Mouse (Mus musculus): ENCODE measurements around the gene Clec4f. TPM values are rescaled to one million over a fixed set of nuclear protein-coding genes. Genes with fewer than 3 reads are reported as not detected.
A peak's percentile ranks its signal among the peaks of the same experiment; 100 is the strongest.
"Not testable (repeated sequence)": the region's sequence is repeated elsewhere in the genome, so short reads cannot be mapped to it uniquely, and the experiment has no call there.

Gene Clec4f
- polyA plus RNA-seq, 1 experiment from 2014 or later: not detected

DNA sequence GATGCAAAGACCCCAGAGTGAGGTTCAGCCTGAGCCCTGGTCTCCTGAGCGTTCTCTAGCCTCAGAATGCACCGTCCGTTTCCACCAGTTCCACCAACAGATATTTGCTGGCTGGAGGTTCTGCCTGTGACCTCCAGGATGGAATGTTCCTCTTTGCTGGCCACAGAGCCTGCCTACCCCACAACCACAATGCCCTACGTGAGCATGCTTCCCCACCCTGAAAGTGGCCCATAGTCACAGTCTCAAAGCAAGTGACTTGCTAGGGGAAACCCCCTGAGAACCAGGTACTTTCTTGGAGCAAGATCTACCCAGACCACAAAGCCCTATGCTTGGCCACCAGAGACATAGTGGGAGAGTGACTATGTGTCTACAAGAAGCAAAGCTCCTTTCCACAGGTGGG lies 33.4 kb upstream of the Clec4f start:
- ATAC-seq (ENCODE audit: insufficient read depth) (no peak), DNase-seq (no peak)
- Histone ChIP-seq H3K36me3 (ENCODE audit: insufficient read depth) (no peaks in the 10 kb centered on the region), H3K27me3 (ENCODE audit: insufficient read depth, low read length) (peaks cover 42% of the 10 kb centered on the region), H3K9me3 (ENCODE audit: low read depth, low read length) (no peaks in the 10 kb centered on the region), H3K9ac (no peak overlapping the region), H3K27ac (ENCODE audit: low read depth) (no peak overlapping the region), H3K4me3 (ENCODE audit: low read depth, low read length) (no peak overlapping the region), H3K4me1 (ENCODE audit: insufficient read depth) (no peaks in the 10 kb centered on the region), H3K4me2 (no peak overlapping the region)
- 74% methylated on average over 4 of the region's 4 CpGs for WGBS
- TF ChIP-seq CTCF (IDR thresholded peaks at IDR 0.05; ENCODE audit: low read depth): no peak

DNA sequence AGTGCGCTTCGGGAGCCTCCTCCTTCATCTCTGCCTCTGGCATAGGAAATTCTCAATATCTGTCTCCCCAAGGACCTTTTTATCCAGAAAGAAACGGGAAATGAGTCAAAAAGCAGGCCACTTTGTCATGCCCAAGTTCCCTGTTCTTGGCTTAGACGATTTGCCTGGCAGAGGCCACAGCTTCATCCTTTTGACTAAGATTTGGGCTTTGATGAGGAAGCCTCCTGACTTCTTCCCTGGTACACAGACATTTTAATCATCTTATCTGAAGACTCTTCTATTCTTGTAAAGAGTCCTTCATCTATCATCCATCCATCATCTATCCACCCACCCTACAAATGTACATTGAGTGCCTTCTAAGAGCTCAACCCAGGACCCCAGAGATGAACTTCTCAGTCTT lies 21.8 kb upstream of the Clec4f start, which contains the start of gene Cd207:
Gene Cd207, minus strand, starts transcription at position 101 of the 400 bp plus-strand sequence.
- H3K27me3 ChIP-seq (ENCODE audit: insufficient read depth, low read length): no peaks in the 10 kb centered on the region
- no peak within 1 kb of the TSS for H3K9ac ChIP-seq
- no peak for TF ChIP-seq CTCF (IDR thresholded peaks at IDR 0.05; ENCODE audit: low read depth)
- no peak within 1 kb of the TSS for H3K4me2 ChIP-seq
- DNase-seq (no peak), ATAC-seq (ENCODE audit: insufficient read depth) (no peak)
- no peak within 1 kb of the TSS for H3K27ac ChIP-seq (ENCODE audit: low read depth)
- no peaks in the 10 kb centered on the region for H3K36me3 ChIP-seq (ENCODE audit: insufficient read depth)
- H3K4me3 ChIP-seq (ENCODE audit: low read depth, low read length): no peak within 1 kb of the TSS
- H3K9me3 ChIP-seq (ENCODE audit: low read depth, low read length): no peaks in the 10 kb centered on the region
- no peaks in the 10 kb centered on the region for H3K4me1 ChIP-seq (ENCODE audit: insufficient read depth)
- WGBS: 70% methylated on average over 4 of the region's 4 CpGs

DNA sequence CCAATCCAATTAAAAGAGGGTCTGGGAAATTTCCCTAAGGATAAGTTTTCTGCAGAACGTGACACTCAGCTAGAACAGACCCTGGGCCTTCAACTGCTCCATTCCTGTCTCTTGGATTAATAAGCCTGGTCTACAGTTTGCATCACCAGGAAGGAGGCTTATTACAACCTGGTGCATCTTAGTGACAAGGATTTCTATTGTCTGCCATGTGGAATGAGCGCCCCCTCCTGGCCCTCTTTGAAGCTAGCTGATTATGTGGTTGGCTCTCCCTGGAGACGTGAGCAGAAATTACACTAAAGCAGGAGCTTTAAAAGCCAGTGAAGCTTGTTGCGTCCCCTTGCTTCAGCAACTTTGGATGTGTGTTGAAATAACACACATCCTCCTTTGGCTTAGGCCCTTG lies 17.4 kb upstream of the Clec4f start:
- no peaks in the 10 kb centered on the region for H3K4me1 ChIP-seq (ENCODE audit: insufficient read depth)
- H3K9me3 ChIP-seq (ENCODE audit: low read depth, low read length): no peaks in the 10 kb centered on the region
- no peaks in the 10 kb centered on the region for H3K27me3 ChIP-seq (ENCODE audit: insufficient read depth, low read length)
- peak; percentile 91 for TF ChIP-seq CTCF (IDR thresholded peaks at IDR 0.05; ENCODE audit: low read depth)
- H3K9ac ChIP-seq: no peak overlapping the region
- 6% methylated on average over 4 of the region's 4 CpGs for WGBS
- H3K36me3 ChIP-seq (ENCODE audit: insufficient read depth): no peaks in the 10 kb centered on the region
- no peak overlapping the region for H3K4me3 ChIP-seq (ENCODE audit: low read depth, low read length)
- DNase-seq (peak; percentile 88), ATAC-seq (ENCODE audit: insufficient read depth) (no peak)
- H3K27ac ChIP-seq (ENCODE audit: low read depth): no peak overlapping the region
- no peak overlapping the region for H3K4me2 ChIP-seq

DNA sequence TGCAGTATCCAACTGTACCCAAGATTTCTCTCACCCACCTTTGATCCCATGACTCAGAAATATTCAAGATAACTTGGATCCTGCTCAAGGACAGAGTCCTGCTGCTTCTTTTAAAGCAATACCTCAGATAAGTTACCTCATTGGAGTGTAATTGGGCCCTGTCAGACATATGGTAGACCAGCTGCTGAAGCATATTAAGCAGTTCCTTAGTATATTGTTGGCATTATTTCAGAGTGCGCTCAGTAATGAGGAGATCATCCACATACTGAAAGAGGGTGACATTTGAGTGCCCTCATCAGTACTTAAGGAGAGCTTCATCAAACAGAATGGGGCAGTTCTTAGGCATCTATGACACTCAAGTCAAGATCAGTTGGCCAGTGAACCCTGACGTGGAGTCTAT lies 9.0 kb upstream of the Clec4f start:
- no peaks in the 10 kb centered on the region for H3K36me3 ChIP-seq (ENCODE audit: insufficient read depth)
- 71% methylated on average over 2 of the region's 2 CpGs for WGBS
- no peak for ATAC-seq (ENCODE audit: insufficient read depth)
- no peak overlapping the region for H3K4me3 ChIP-seq (ENCODE audit: low read depth, low read length)
- H3K4me2 ChIP-seq: no peak overlapping the region
- H3K4me1 ChIP-seq (ENCODE audit: insufficient read depth): no peaks in the 10 kb centered on the region
- no peak overlapping the region for H3K27ac ChIP-seq (ENCODE audit: low read depth)
- H3K27me3 ChIP-seq (ENCODE audit: insufficient read depth, low read length): no peaks in the 10 kb centered on the region
- no peak for DNase-seq
- H3K9ac ChIP-seq: no peak overlapping the region
- H3K9me3 ChIP-seq (ENCODE audit: low read depth, low read length): no peaks in the 10 kb centered on the region
- TF ChIP-seq CTCF (IDR thresholded peaks at IDR 0.05; ENCODE audit: low read depth): no peak

DNA sequence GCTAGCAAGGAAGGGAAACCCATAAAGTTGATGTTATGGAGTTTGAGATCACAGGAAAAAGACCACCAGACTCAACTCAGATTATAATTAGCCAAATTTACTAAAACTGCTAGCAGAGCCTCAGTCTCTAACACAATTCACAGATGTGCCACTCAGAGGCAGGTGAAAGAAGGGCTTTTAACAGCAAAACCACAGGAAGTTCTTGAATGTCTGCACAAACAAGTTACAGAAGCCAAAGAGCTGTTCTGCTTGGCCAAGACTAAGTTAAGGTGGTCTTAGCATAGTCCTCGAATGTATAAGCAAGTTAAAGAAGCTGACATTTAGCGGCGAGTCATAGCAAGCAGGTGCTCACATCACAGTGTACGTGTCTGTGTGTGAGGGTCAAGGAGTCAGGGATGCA lies 4.8 kb upstream of the Clec4f start:
- H3K4me1 ChIP-seq (ENCODE audit: insufficient read depth): no peaks in the 10 kb centered on the region
- H3K4me3 ChIP-seq (ENCODE audit: low read depth, low read length): no peak overlapping the region
- ATAC-seq (ENCODE audit: insufficient read depth): no peak

DNA sequence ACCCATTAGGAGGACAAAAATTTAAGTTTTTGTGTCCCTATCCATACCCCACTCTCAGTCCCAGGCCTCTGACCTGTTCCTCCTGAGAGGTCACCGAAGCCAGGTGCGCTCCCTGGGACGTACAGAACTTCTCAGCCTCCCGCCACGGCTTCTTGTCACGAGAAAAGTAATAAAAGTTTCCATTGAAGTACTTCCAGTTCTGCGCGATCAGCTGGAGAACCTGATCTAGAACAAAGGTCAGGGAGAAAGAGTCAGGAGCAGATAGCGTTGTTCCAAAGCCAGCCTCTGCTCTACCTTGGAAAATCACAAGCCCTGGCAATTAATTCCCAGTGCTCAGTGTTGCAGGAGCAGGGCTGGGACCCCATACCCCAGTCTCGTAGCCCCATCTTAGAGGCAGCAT lies 9.3 kb downstream of the Clec4f start:
- TF ChIP-seq CTCF (IDR thresholded peaks at IDR 0.05; ENCODE audit: low read depth): no peak
- Histone ChIP-seq H3K9ac (no peak overlapping the region), H3K4me2 (no peak overlapping the region), H3K4me1 (ENCODE audit: insufficient read depth) (no peaks in the 10 kb centered on the region), H3K4me3 (ENCODE audit: low read depth, low read length) (no peak overlapping the region), H3K36me3 (ENCODE audit: insufficient read depth) (no peaks in the 10 kb centered on the region), H3K9me3 (ENCODE audit: low read depth, low read length) (no peaks in the 10 kb centered on the region), H3K27me3 (ENCODE audit: insufficient read depth, low read length) (no peaks in the 10 kb centered on the region), H3K27ac (ENCODE audit: low read depth) (no peak overlapping the region)
- no peak for ATAC-seq (ENCODE audit: insufficient read depth)
- WGBS: 80% methylated on average over 10 of the region's 10 CpGs
- DNase-seq: no peak

More for the DNA sequence above, 4.8 kb upstream of the Clec4f start:
- H3K27me3 ChIP-seq (ENCODE audit: insufficient read depth, low read length): no peaks in the 10 kb centered on the region
- H3K9ac ChIP-seq: no peak overlapping the region
- 71% methylated on average over 4 of the region's 4 CpGs for WGBS
- H3K9me3 ChIP-seq (ENCODE audit: low read depth, low read length): no peaks in the 10 kb centered on the region
- H3K36me3 ChIP-seq (ENCODE audit: insufficient read depth): no peaks in the 10 kb centered on the region
- DNase-seq: no peak
- TF ChIP-seq CTCF (IDR thresholded peaks at IDR 0.05; ENCODE audit: low read depth): no peak
- H3K27ac ChIP-seq (ENCODE audit: low read depth): no peak overlapping the region
- no peak overlapping the region for H3K4me2 ChIP-seq

DNA sequence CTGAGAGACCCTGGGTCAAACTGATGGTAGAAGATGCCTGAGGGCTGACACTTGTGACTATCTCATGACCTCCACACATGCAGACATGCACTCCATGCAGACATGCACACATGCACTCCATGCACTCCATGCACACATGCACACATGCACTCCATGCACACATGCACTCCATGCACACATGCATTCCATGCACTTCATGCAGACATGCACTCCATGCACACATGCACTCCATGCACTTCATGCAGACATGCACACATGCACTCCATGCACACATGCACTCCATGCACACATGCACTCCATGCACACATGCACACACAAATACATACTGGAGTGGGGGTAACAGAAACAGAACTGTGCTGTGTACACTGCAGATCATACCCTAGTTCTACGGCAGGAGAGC lies 20.7 kb downstream of the Clec4f start:
- 84% methylated on average over 1 of the region's 1 CpGs for WGBS
- no peak for DNase-seq
- Histone ChIP-seq H3K9ac (no peak overlapping the region), H3K4me3 (ENCODE audit: low read depth, low read length) (no peak overlapping the region), H3K27ac (ENCODE audit: low read depth) (no peak overlapping the region), H3K27me3 (ENCODE audit: insufficient read depth, low read length) (no peaks in the 10 kb centered on the region), H3K4me1 (ENCODE audit: insufficient read depth) (no peaks in the 10 kb centered on the region), H3K4me2 (no peak overlapping the region), H3K9me3 (ENCODE audit: low read depth, low read length) (no peaks in the 10 kb centered on the region), H3K36me3 (ENCODE audit: insufficient read depth) (no peaks in the 10 kb centered on the region)
- TF ChIP-seq CTCF (IDR thresholded peaks at IDR 0.05; ENCODE audit: low read depth): no peak
- ATAC-seq (ENCODE audit: insufficient read depth): no peak

DNA sequence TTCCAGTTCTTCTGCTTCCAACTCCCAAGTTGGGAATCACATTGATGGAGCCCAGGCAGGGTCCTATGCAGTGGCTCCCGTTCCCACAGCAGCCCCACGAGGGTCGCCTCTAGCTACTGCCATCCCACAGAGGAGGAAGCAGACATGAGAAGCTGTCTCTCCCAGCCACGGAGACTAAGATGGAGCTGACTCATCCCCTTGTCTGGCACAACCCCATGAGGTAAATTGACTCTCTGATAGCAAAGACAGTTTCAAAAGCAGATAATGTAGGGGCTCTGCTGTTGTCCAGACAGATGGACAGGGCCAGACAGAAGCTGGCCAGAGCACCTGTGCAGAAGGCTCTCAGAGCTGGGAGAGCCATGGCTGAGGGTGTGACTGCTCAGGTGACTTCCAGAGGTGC lies 21.4 kb downstream of the Clec4f start:
- not testable (repeated sequence) for DNase-seq; ATAC-seq (ENCODE audit: insufficient read depth); H3K4me1 ChIP-seq (ENCODE audit: insufficient read depth); H3K36me3 ChIP-seq (ENCODE audit: insufficient read depth); H3K9ac ChIP-seq; H3K9me3 ChIP-seq (ENCODE audit: low read depth, low read length); H3K27ac ChIP-seq (ENCODE audit: low read depth); H3K4me3 ChIP-seq (ENCODE audit: low read depth, low read length); H3K27me3 ChIP-seq (ENCODE audit: insufficient read depth, low read length); H3K4me2 ChIP-seq
- WGBS: 54% methylated on average over 4 of the region's 4 CpGs

DNA sequence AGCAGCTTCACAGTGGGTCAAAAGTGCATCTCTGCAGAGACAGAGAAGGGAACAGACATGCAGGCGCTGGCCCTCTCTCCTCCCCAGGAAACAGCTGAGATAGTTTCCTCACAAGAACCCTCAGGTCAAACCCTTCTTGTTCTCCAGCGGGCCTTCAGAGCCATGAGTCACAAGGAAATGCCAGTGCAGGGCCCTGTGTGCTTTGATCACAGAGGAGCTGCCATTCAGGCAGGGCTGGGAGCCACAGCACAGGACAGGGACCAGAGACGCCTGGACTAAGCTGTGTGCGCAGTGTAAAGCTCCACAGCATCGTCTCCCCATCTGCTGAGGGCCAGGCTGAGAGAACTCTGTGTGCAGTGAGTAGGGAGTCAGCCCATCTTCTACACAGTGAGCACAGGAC lies 21.9 kb downstream of the Clec4f start:
- WGBS: 23% methylated on average over 5 of the region's 5 CpGs
- not testable (repeated sequence) for ATAC-seq (ENCODE audit: insufficient read depth)
- DNase-seq: peak; percentile 10

More for the DNA sequence above, 21.9 kb downstream of the Clec4f start:
- not testable (repeated sequence) for H3K36me3 ChIP-seq (ENCODE audit: insufficient read depth); H3K4me1 ChIP-seq (ENCODE audit: insufficient read depth); H3K27ac ChIP-seq (ENCODE audit: low read depth); H3K27me3 ChIP-seq (ENCODE audit: insufficient read depth, low read length); H3K9ac ChIP-seq; H3K4me2 ChIP-seq; H3K4me3 ChIP-seq (ENCODE audit: low read depth, low read length); H3K9me3 ChIP-seq (ENCODE audit: low read depth, low read length)

All from lung, embryonic 14.5 days (tissue).